Mouse (Mus musculus): ENCODE measurements at regions not wholly inside any gene's neighbourhood (a gene's known extent, or its start where the extent isn't known, plus 50 kb on each side); places are given as distances from the start of the nearest gene placed in this dataset.
A peak's percentile ranks its signal among the peaks of the same experiment; 100 is the strongest.

DNA sequence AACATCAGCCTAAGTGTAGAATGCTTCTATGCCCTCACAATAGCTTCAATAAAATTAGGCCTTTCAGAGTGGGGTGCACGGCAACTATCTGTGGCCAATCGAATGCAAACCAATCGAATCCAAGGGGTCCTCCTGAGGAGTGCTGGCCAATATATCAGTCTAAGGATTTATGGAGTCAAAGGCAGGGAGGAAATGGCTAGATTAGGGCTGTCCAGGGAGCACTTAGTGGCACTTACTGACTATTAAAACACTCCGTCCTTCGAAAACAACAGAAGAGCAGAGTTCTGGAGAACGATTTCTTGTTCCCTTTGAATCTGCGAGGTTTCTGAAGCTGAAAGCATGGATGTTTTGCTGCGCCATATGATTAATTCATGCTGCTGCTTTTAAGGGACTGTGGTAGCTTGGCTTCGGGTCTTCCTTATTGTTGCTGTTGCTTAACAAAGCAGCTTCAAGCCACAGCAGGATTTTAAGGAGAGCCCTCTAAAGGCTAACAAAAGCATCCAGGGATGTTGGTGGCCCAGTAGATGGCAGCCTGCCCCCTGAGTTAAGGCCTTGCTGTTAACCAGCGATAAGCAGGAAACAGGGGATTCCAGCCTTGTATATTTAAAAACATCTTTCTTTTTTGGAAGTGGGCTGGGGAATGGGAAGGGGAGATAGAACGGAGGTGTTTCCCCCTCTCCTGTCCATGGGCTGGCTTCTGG lies 116.4 kb upstream of the Atp5g3 start:
- intact Hi-C loops (cut with DNase I) = no loop called here
- peak in 1 of 2 experiments; percentile 7 for DNase-seq

DNA sequence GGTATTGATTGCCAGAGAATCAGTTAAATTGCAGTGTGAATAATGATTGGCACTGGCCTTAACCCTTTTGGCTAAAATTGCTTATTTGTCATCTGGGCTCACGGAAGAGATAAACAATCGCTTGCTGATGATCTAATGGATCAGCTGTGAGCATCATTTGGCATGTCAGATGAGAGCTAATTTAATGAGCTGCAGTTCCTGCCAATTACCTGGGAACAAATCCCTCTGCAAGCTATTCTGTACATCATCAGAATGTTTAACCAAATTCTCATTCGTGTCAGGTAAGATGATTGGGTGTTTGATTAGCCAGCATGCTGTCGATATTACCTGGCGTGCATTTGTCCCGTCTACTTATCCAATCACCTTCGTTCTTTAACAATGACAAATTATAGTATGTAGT lies 104.0 kb upstream of the Atp5g3 start:
- no peak for DNase-seq
- intact Hi-C loops (cut with DNase I) = no loop called here

DNA sequence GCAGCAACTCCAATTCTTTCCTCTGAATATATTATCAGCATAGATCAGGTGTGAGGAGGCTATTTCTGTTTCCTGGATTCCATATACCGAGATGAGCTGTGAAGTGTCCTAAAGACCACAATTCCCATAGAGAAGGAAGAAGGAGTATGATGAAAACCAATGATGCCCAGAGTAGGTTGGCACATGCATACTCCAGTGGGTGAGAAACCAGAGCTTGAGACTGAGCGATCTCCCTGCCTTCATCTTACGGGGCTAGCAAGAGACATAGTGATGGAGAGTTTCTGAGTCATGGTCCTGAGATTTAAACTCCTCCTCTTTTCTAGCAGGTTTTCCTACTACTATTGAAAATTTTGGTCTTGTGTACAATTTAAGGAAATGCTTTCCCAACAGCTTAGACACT lies 103.1 kb upstream of the Atp5g3 start:
- no peak for DNase-seq
- intact Hi-C loops (cut with DNase I) = no loop called here

DNA sequence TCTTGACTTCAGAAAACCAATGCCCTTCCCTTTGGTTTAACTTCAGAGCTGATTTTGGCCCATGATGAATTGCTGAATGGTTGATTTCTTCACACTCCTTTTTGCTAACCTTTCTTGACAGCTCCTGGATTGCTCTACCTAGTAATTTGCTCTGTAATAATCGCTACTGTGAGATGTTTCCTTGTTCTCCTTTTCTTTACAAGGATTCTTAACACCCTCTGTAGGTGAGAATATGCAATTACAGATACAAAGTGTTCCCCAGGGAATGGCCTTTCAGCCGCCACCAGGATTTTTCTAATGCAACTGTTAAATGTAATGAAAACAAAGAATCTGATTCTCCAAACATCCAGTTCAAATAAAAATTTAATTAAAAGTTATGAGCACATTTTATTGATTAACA lies 87.4 kb upstream of the Atp5g3 start:
- intact Hi-C loops (cut with DNase I) = loop anchor here (5.0 kb wide), 1 partner anchor 416 kb away; the partner anchor contains the start of gene Chrna1
- no peak for DNase-seq

DNA sequence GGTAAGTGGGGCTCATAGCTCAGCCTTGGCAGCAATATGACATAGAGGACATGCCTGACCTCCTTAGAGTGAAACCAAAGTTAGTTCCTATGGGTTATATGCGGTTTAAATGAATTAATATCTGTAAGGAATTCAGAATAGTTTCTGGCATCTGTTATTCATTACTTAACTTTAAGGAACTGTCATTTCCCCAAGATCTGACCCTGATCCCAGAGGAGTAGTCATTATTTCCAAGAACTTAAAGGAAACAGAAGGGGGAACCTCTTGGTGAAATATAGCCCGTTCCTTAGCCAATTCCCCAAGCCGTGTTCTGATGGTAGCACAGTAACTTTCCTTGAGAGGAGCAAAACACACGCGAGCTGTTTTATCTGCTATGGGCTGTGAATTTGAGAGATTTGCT lies 85.9 kb upstream of the Atp5g3 start:
- DNase-seq = no peak
- intact Hi-C loops (cut with DNase I) = loop anchor here (5.0 kb wide), 1 partner anchor 415 kb away; the partner anchor contains the start of gene Chrna1

DNA sequence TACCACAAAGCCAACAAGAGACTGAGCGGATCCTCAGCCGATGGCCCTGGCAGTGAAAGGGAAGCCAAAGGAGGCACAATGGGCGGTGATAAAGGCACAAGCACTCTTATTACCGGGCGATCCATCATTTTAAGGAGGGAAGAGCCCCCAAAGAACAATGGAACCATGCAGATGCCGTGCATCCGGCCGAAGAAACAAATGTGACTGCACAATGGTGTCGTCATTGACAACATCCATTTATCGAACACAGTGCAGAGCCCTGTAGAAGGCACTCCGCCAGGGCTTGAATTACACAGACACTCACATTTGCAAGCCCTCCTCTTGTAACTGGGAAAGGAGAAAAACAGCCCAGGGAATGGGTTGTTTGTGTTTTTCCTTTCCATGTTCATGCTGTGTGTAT lies 80.7 kb upstream of the Atp5g3 start:
- intact Hi-C loops (cut with DNase I) = no loop called here
- no peak for DNase-seq

DNA sequence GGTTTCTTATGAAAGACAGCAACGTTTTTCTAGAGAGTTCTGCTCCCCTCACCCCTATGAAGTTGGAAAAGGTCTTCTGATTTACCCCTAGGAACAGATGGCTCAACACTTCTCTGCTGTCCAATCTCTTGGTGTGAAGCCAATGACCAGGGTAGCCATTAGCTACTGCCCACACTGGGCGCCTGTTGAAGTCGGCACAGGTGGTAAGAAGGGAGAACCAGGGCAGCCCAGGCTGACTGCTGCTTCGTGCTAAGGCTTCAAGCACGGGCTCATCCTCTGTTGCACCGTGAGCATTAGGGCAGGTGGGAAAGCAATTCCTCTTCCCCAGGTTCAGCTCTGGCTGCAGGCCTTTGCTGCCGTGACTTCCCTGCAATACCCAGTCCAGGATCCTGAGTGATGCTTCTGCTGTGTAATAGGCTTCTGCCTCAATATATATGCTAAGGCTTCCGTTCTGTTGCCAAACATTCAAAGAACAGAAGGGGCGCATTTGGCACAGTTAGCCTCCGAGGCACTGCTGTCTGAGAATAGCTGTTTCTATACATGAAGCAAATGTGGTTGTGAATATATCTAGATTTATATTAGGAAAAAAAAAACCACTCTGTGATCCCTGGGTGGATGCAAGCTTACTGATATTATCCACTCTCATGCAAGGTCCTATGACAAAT lies 76.4 kb upstream of the Atp5g3 start:
- DNase-seq = no peak
- intact Hi-C loops (cut with DNase I) = no loop called here

DNA sequence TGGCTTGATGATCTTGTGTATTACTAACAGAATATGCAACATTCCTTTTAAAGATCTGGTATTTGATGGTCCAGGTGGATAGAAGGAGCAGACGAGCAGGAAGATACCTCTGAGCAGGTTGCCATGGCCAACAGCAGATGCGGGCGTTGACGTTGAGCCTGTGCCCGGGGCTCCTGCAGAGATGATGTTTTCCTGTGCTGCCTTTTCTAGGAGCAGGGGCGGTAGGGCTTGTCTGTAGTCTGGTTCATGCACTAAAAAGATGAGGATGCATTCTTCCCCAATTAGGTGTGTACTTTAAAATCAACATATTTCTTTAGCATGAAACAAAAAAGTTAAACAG lies 74.8 kb upstream of the Atp5g3 start:
- intact Hi-C loops (cut with DNase I) = no loop called here

DNA sequence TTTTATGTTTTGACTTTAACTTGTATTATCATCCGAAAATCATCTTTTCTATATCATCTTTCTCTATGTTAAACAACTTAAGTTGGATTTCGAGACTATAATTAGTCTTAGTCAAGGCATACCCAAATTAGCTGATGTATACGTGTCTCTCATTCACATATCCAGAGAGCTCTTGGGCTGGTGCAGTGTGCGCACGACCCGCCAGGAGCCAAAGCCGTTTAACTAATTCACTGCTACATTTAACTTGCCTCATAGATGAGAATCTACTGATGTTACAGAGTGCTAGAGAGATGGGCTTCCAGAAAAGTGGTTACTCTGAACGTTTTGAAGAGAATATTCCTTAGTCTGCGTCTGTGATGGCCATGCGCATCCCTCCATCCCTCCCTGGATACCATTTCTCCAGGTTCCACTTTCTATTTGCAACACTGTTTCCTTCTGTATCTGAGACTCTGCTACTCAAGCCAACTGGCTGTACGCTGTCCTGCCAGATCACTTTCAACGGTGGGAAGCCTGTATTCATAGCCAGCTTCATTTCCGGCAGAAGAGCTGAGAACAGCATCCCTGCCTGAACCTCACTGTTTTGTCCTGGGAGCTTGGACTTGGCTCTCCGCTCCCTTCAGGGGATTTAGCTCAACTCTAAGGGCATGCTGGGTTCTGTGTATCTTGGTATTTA lies 74.2 kb upstream of the Atp5g3 start:
- intact Hi-C loops (cut with DNase I) = no loop called here
- DNase-seq = no peak

More for the DNA sequence above, 74.8 kb upstream of the Atp5g3 start:
- DNase-seq = no peak

DNA sequence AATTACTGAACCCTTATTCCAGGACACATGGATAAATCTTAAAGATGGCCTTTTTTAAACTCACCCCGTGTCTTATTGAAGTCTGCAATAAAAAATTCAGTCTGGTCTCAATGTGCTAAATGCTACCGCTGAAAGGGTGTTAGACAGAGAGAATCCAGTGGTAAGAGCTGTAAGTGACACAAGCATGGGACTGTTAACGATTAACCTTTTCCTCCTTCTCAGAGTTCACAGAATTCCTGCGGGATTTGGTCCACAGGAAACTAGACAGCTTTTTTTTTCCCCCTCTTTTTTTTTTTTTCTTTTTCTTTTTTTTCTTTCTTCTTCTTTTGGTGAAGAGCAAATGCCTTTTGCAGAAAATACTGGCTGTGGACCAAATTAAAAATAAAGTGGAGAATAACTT lies 72.0 kb upstream of the Atp5g3 start:
- intact Hi-C loops (cut with DNase I) = no loop called here
- no peak for DNase-seq

DNA sequence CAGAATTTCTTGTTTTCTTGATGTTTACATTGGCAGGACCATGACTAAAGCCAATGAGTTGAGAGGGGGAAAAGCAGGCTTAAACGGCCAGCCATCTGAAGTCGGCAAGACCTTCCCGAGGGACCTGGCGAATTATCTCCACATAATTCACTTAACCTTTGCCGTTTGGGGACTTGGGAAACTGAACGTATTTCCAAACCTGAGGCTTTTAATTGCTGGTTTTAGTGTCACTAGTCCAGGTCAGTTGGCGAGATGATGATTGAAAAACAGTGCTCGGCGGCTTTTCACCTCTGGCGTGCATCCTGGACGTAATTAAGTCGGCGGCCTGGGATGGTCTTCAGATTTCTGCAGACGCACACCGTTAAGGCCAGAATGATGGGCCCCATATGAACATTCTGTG lies 66.9 kb upstream of the Atp5g3 start:
- DNase-seq = no peak

DNA sequence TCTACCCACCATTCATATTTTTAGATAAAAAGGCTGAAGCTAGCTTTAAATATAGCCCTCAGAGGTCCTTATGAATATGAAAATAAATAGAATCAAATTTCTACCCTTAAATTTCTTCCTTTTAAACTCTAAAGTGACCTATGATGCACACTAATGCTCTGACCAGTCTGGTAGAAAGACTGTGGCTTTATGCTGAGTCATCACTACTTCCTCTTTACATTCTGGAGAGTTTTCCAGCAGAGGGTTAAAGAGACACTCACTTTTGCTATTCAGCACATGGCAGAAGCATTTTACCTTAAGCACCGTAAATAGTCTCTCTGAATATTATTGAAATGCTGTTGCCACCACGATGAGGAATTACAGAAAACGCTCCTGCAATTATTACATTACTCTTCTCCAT lies 62.6 kb upstream of the Atp5g3 start:
- DNase-seq = no peak
- intact Hi-C loops (cut with DNase I) = no loop called here

More for the DNA sequence above, 66.9 kb upstream of the Atp5g3 start:
- intact Hi-C loops (cut with DNase I) = no loop called here

DNA sequence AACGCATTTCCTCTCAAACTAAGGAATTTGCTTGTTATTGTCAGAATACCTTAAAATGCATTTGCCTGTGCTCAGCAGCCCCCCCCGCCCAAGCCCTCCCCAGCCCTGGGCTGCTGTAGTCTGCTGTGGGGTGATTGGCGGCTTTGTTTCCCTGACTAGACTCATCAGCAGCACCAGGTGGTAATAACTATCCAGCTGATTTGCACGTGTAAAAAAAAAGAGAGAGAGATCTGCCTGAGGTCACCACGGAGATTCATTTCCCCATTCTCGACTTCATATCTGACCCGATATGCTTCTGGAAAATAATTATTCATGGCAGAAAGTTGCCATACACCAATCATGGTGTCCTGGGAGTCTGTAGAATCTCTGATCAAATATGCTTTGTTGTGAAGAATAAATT lies 56.5 kb upstream of the Atp5g3 start:
- no peak for DNase-seq
- intact Hi-C loops (cut with DNase I) = loop anchor here (5.0 kb wide), 1 partner anchor 75 kb away; no protein-coding TSS in a partner anchor

DNA sequence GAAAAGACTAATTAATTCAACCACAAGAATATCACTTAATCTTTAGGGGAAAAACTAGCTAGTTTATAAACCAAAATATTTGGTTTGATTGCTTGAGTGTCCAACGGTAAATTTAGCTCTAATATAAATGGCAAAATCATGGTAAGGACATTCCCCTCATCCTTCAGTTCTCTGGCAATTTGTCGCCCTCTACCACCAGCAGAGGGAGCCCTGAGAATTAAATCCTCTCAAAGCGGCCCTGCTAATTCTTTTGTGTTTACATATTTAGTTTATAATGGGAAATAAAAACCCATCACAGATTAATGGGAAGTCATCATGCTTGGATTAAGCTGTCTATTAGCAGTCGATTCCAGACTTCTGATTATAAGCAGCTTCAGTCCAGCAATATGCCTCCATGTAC lies 54.5 kb upstream of the Atp5g3 start:
- intact Hi-C loops (cut with DNase I) = loop anchor here (1.0 to 5.0 kb wide), 2 partner anchors 77 to 708 kb away; no protein-coding TSS in a partner anchor
- DNase-seq = peak; percentile 7 to 29

All from heart, postnatal 36 days (tissue).